Mouse (Mus musculus) lung, adult 2 months (tissue): ENCODE results near the gene Gm17359.

Experiments used
- CTCF ChIP-seq: fragments of 200-500 bp; IDR thresholded peaks from 2 replicates; pipeline ENCODE4 v1.5.1; 2011; ENCODE audit warnings: mild to moderate bottlenecking, low read length, control low read depth; ENCODE audit not compliant: insufficient read depth
- POLR2A ChIP-seq: fragments of 200-500 bp; IDR thresholded peaks from 2 replicates; pipeline ENCODE4 v1.6.1; 2011; ENCODE audit warnings: low read depth, mild to moderate bottlenecking, control low read depth, low read length, borderline replicate concordance; ENCODE audit errors: extremely low read depth

DNA sequence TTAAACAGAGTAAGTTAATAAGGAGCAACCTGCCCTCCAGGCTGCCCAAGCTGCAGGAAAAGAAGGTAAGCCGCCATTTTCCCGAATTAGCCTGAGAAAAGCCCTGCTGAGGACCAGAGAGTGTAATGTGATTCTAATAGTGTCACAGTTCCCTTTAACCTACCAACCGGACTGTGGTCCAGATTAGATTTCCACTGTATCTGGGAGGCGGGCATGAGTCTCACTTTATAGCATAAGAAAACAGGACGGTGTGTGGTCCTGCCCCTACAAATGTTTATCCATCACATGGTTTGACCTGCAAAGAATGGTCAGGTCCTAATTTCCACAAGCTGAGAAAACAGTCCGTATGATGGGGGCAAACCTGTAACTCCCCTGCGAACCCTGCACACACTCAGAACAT is 112.9 kb downstream of the Gm17359 start:
- TF ChIP-seq CTCF (no peak), POLR2A (no peak)
